Mouse (Mus musculus): ENCODE data around the gene Vrk1. TPM values are rescaled to one million over a fixed set of nuclear protein-coding genes. Genes with fewer than 3 reads are reported as not detected.

The Vrk1 gene
- 46.8 and 47.0 TPM in 2 replicates for polyA plus RNA-seq (2016; fragmentation: Nextera tagmentation; extraction: Ambion mirVana)

- Histone ChIP-seq H3K4me1 (replicated peaks) (peaks cover 5% of the 10 kb centered on the region), H3K4me3 (peak within 1 kb of the TSS; percentile 93), H3K27ac (ENCODE audit: poor library complexity, severe bottlenecking) (peak within 1 kb of the TSS; percentile 58), H3K9me3 (replicated peaks) (no peaks in the 10 kb centered on the region; the same call in 1 of the 2 replicates), H3K36me3 (no peaks in the 10 kb centered on the region), H3K27me3 (replicated peaks) (no peaks in the 10 kb centered on the region), H3K4me2 (peak within 1 kb of the TSS; percentile 88), H3K9ac (peak within 1 kb of the TSS; percentile 90)
- under 1% methylated on average over 72 of the region's 72 CpGs for WGBS
- peak; percentile 98 for ATAC-seq (ENCODE audit: insufficient number of reproducible peaks, low FRiP score)
Observed at GRCm38 (mm10) chr12:106010065-106010915, at the start of gene Vrk1. TSS of gene Vrk1 (plus strand) at chr12:106010228.

GRCm38 (mm10) chr12:105960592-105961330, 49.3 kb upstream of the Vrk1 start:
- Histone ChIP-seq H3K9ac (no peak overlapping the region), H3K4me1 (replicated peaks) (peaks cover 20% of the 10 kb centered on the region), H3K27ac (ENCODE audit: poor library complexity, severe bottlenecking) (no peak overlapping the region), H3K4me3 (0 out of 2 replicates have a peak overlapping the region, but pooled peaks have one; percentile 3), H3K4me2 (0 out of 2 replicates have a peak overlapping the region, but pooled peaks have one; percentile 9), H3K9me3 (replicated peaks) (no peaks in the 10 kb centered on the region), H3K27me3 (replicated peaks) (peaks cover 25% of the 10 kb centered on the region), H3K36me3 (no peaks in the 10 kb centered on the region)
- WGBS, result 23% methylated on average over 19 of the region's 19 CpGs
- ATAC-seq (ENCODE audit: insufficient number of reproducible peaks, low FRiP score), result no peak

- Histone ChIP-seq H3K27ac (ENCODE audit: poor library complexity, severe bottlenecking) (no peak overlapping the region), H3K9me3 (replicated peaks) (no peaks in the 10 kb centered on the region), H3K36me3 (no peaks in the 10 kb centered on the region), H3K4me1 (replicated peaks) (peaks cover 11% of the 10 kb centered on the region), H3K27me3 (replicated peaks) (peaks cover 25% of the 10 kb centered on the region), H3K4me2 (peak overlapping the region; percentile 86), H3K4me3 (peak overlapping the region; percentile 12; the same call in 1 of the 2 replicates), H3K9ac (no peak overlapping the region)
- 6% methylated on average over 12 of the region's 12 CpGs for WGBS
- ATAC-seq (ENCODE audit: insufficient number of reproducible peaks, low FRiP score), result no peak
Observed at GRCm38 (mm10) chr12:105961667-105962066, 48.4 kb upstream of the Vrk1 start.

- 1% methylated on average over 35 of the region's 37 CpGs for WGBS
- no peak overlapping the region for H3K27ac ChIP-seq (ENCODE audit: poor library complexity, severe bottlenecking)
- peak overlapping the region; percentile 86 for H3K4me2 ChIP-seq
- H3K36me3 ChIP-seq, result no peaks in the 10 kb centered on the region
- H3K27me3 ChIP-seq (replicated peaks), result peaks cover 24% of the 10 kb centered on the region
- H3K9ac ChIP-seq, result peak overlapping the region; percentile 63
- ATAC-seq (ENCODE audit: insufficient number of reproducible peaks, low FRiP score), result peak; percentile 93
- H3K4me1 ChIP-seq (replicated peaks), result peaks cover 14% of the 10 kb centered on the region
- H3K9me3 ChIP-seq (replicated peaks), result no peaks in the 10 kb centered on the region
- peak overlapping the region; percentile 55 for H3K4me3 ChIP-seq
Observed at GRCm38 (mm10) chr12:105962103-105963011, 47.7 kb upstream of the Vrk1 start.

- peak; percentile 55 for ATAC-seq (ENCODE audit: insufficient number of reproducible peaks, low FRiP score)
Observed at GRCm38 (mm10) chr12:105963012-105963572, 46.9 kb upstream of the Vrk1 start.

GRCm38 (mm10) chr12:105966887-105967637, 43.0 kb upstream of the Vrk1 start:
- H3K9me3 ChIP-seq (replicated peaks), result peaks cover 1% of the 10 kb centered on the region
- WGBS, result 48% methylated on average over 19 of the region's 19 CpGs
- no peak overlapping the region for H3K9ac ChIP-seq
- no peak overlapping the region for H3K4me3 ChIP-seq
- no peak overlapping the region for H3K27ac ChIP-seq (ENCODE audit: poor library complexity, severe bottlenecking)
- H3K4me1 ChIP-seq (replicated peaks), result peaks cover 9% of the 10 kb centered on the region
- H3K4me2 ChIP-seq, result peak overlapping the region; percentile 65
- no peaks in the 10 kb centered on the region; the same call in none of the 2 replicates for H3K27me3 ChIP-seq (replicated peaks)
- no peak for ATAC-seq (ENCODE audit: insufficient number of reproducible peaks, low FRiP score)
- no peaks in the 10 kb centered on the region for H3K36me3 ChIP-seq

More at GRCm38 (mm10) chr12:105963012-105963572, 46.9 kb upstream of the Vrk1 start:
- peaks cover 21% of the 10 kb centered on the region for H3K27me3 ChIP-seq (replicated peaks)
- peak overlapping the region; percentile 63 for H3K9ac ChIP-seq
- peak overlapping the region; percentile 55 for H3K4me3 ChIP-seq
- peaks cover 17% of the 10 kb centered on the region for H3K4me1 ChIP-seq (replicated peaks)
- WGBS, result 2% methylated on average over 30 of the region's 30 CpGs
- H3K9me3 ChIP-seq (replicated peaks), result no peaks in the 10 kb centered on the region
- no peak overlapping the region for H3K27ac ChIP-seq (ENCODE audit: poor library complexity, severe bottlenecking)
- no peaks in the 10 kb centered on the region for H3K36me3 ChIP-seq
- peak overlapping the region; percentile 86 for H3K4me2 ChIP-seq

GRCm38 (mm10) chr12:105967806-105968205, 42.2 kb upstream of the Vrk1 start:
- ATAC-seq (ENCODE audit: insufficient number of reproducible peaks, low FRiP score), result no peak
- Histone ChIP-seq H3K4me1 (replicated peaks) (peaks cover 9% of the 10 kb centered on the region; the same call in 1 of the 2 replicates), H3K27ac (ENCODE audit: poor library complexity, severe bottlenecking) (no peak overlapping the region), H3K36me3 (no peaks in the 10 kb centered on the region), H3K4me3 (peak overlapping the region; percentile 26), H3K4me2 (peak overlapping the region; percentile 65), H3K9me3 (replicated peaks) (peaks cover 4% of the 10 kb centered on the region), H3K9ac (0 out of 2 replicates have a peak overlapping the region, but pooled peaks have one; percentile 1), H3K27me3 (replicated peaks) (no peaks in the 10 kb centered on the region; the same call in none of the 2 replicates)
- WGBS, result 7% methylated on average over 18 of the region's 18 CpGs

- no peaks in the 10 kb centered on the region for H3K36me3 ChIP-seq
- H3K9me3 ChIP-seq (replicated peaks), result peaks cover 4% of the 10 kb centered on the region
- 60% methylated on average over 7 of the region's 7 CpGs for WGBS
- no peak overlapping the region for H3K4me2 ChIP-seq
- ATAC-seq (ENCODE audit: insufficient number of reproducible peaks, low FRiP score), result no peak
- H3K27ac ChIP-seq (ENCODE audit: poor library complexity, severe bottlenecking), result no peak overlapping the region
- no peak overlapping the region for H3K9ac ChIP-seq
- H3K4me3 ChIP-seq, result no peak overlapping the region
- H3K27me3 ChIP-seq (replicated peaks), result peaks cover 14% of the 10 kb centered on the region
- H3K4me1 ChIP-seq (replicated peaks), result peaks cover 6% of the 10 kb centered on the region; the same call in 1 of the 2 replicates
Observed at GRCm38 (mm10) chr12:105971182-105971581, 38.8 kb upstream of the Vrk1 start.

- H3K9ac ChIP-seq, result no peak overlapping the region
- H3K27me3 ChIP-seq (replicated peaks), result peaks cover 14% of the 10 kb centered on the region; the same call in 1 of the 2 replicates
- no peaks in the 10 kb centered on the region for H3K36me3 ChIP-seq
- H3K4me3 ChIP-seq, result no peak overlapping the region
- H3K4me2 ChIP-seq, result no peak overlapping the region
- H3K4me1 ChIP-seq (replicated peaks), result 0 out of 2 replicates have a peak, but pooled peaks cover 2% of the 10 kb centered on the region
- no peak for ATAC-seq (ENCODE audit: insufficient number of reproducible peaks, low FRiP score)
- WGBS, result 83% methylated on average over 8 of the region's 8 CpGs
- H3K27ac ChIP-seq (ENCODE audit: poor library complexity, severe bottlenecking), result no peak overlapping the region
- peaks cover 4% of the 10 kb centered on the region for H3K9me3 ChIP-seq (replicated peaks)
Observed at GRCm38 (mm10) chr12:105972673-105973072, 37.4 kb upstream of the Vrk1 start.
